Mouse (Mus musculus): ENCODE measurements at regions not wholly inside any gene's neighbourhood (a gene's known extent, or its start where the extent isn't known, plus 50 kb on each side); places are given as distances from the start of the nearest gene placed in this dataset.
A peak's percentile ranks its signal among the peaks of the same experiment; 100 is the strongest.

- no peaks in the 10 kb centered on the region for H3K4me1 ChIP-seq (replicated peaks)
- no peaks in the 10 kb centered on the region for H3K27me3 ChIP-seq
- no peak overlapping the region for H3K4me2 ChIP-seq (replicated peaks)
- H3K27ac ChIP-seq, result no peak overlapping the region
- H3K36me3 ChIP-seq, result no peaks in the 10 kb centered on the region
- WGBS, result 89% methylated on average over 8 of the region's 8 CpGs
- H3K4me3 ChIP-seq (replicated peaks), result no peak overlapping the region
- ATAC-seq, result no peak
- H3K9me3 ChIP-seq, result no peaks in the 10 kb centered on the region
- no peak overlapping the region for H3K9ac ChIP-seq (replicated peaks)
Measured at GRCm38 (mm10) chr16:87049741-87050383, 304.1 kb upstream of the N6amt1 start.

- ATAC-seq, result no peak
- Histone ChIP-seq H3K9me3 (no peaks in the 10 kb centered on the region), H3K36me3 (no peaks in the 10 kb centered on the region), H3K27ac (no peak overlapping the region), H3K27me3 (no peaks in the 10 kb centered on the region), H3K9ac (replicated peaks) (no peak overlapping the region), H3K4me3 (replicated peaks) (no peak overlapping the region), H3K4me2 (replicated peaks) (no peak overlapping the region), H3K4me1 (replicated peaks) (no peaks in the 10 kb centered on the region)
- WGBS, result 35% methylated on average over 5 of the region's 5 CpGs
Measured at GRCm38 (mm10) chr16:87044773-87045561, 309.0 kb upstream of the N6amt1 start.

GRCm38 (mm10) chr16:87043689-87044088 is 310.3 kb upstream of the N6amt1 start:
- Histone ChIP-seq H3K4me1 (replicated peaks) (no peaks in the 10 kb centered on the region), H3K9ac (replicated peaks) (no peak overlapping the region), H3K36me3 (no peaks in the 10 kb centered on the region), H3K4me3 (replicated peaks) (no peak overlapping the region), H3K27me3 (no peaks in the 10 kb centered on the region), H3K4me2 (replicated peaks) (no peak overlapping the region), H3K9me3 (no peaks in the 10 kb centered on the region), H3K27ac (no peak overlapping the region)
- ATAC-seq, result no peak

- WGBS, result 92% methylated on average over 4 of the region's 4 CpGs
- Histone ChIP-seq H3K4me1 (replicated peaks) (no peaks in the 10 kb centered on the region), H3K9ac (replicated peaks) (no peak overlapping the region), H3K36me3 (no peaks in the 10 kb centered on the region), H3K4me2 (replicated peaks) (no peak overlapping the region), H3K9me3 (no peaks in the 10 kb centered on the region), H3K27ac (no peak overlapping the region), H3K27me3 (no peaks in the 10 kb centered on the region), H3K4me3 (replicated peaks) (no peak overlapping the region)
- ATAC-seq, result no peak
Measured at GRCm38 (mm10) chr16:87040366-87040765, 313.6 kb upstream of the N6amt1 start.

- H3K9me3 ChIP-seq, result no peaks in the 10 kb centered on the region
- H3K27me3 ChIP-seq, result no peaks in the 10 kb centered on the region
- ATAC-seq, result no peak
- no peaks in the 10 kb centered on the region for H3K36me3 ChIP-seq
- no peaks in the 10 kb centered on the region for H3K4me1 ChIP-seq (replicated peaks)
- no peak overlapping the region for H3K9ac ChIP-seq (replicated peaks)
- H3K4me3 ChIP-seq (replicated peaks), result no peak overlapping the region
- no peak overlapping the region for H3K27ac ChIP-seq
- H3K4me2 ChIP-seq (replicated peaks), result no peak overlapping the region
- 94% methylated on average over 1 of the region's 1 CpGs for WGBS
Measured at GRCm38 (mm10) chr16:87039861-87040260, 314.1 kb upstream of the N6amt1 start.

GRCm38 (mm10) chr16:87037061-87037460 is 316.9 kb upstream of the N6amt1 start:
- Histone ChIP-seq H3K9me3 (no peaks in the 10 kb centered on the region), H3K27me3 (no peaks in the 10 kb centered on the region), H3K27ac (no peak overlapping the region), H3K4me3 (replicated peaks) (no peak overlapping the region), H3K9ac (replicated peaks) (no peak overlapping the region), H3K4me1 (replicated peaks) (no peaks in the 10 kb centered on the region), H3K36me3 (no peaks in the 10 kb centered on the region), H3K4me2 (replicated peaks) (no peak overlapping the region)
- WGBS, result 83% methylated on average over 6 of the region's 6 CpGs
- no peak for ATAC-seq

- ATAC-seq, result no peak
- H3K27ac ChIP-seq, result no peak overlapping the region
- 82% methylated on average over 3 of the region's 3 CpGs for WGBS
Measured at GRCm38 (mm10) chr16:87031836-87032235, 322.1 kb upstream of the N6amt1 start.

GRCm38 (mm10) chr16:87028516-87029145 is 325.4 kb upstream of the N6amt1 start:
- H3K4me3 ChIP-seq (replicated peaks), result no peak overlapping the region
- no peak overlapping the region for H3K9ac ChIP-seq (replicated peaks)
- H3K27ac ChIP-seq, result no peak overlapping the region
- H3K27me3 ChIP-seq, result no peaks in the 10 kb centered on the region
- 84% methylated on average over 5 of the region's 5 CpGs for WGBS
- no peaks in the 10 kb centered on the region for H3K36me3 ChIP-seq
- no peaks in the 10 kb centered on the region for H3K4me1 ChIP-seq (replicated peaks)
- no peak for ATAC-seq
- no peaks in the 10 kb centered on the region for H3K9me3 ChIP-seq
- H3K4me2 ChIP-seq (replicated peaks), result no peak overlapping the region

More at GRCm38 (mm10) chr16:87031836-87032235, 322.1 kb upstream of the N6amt1 start:
- Histone ChIP-seq H3K9me3 (no peaks in the 10 kb centered on the region), H3K9ac (replicated peaks) (no peak overlapping the region), H3K27me3 (no peaks in the 10 kb centered on the region), H3K36me3 (no peaks in the 10 kb centered on the region), H3K4me2 (replicated peaks) (no peak overlapping the region), H3K4me3 (replicated peaks) (no peak overlapping the region), H3K4me1 (replicated peaks) (no peaks in the 10 kb centered on the region)

- Histone ChIP-seq H3K4me1 (replicated peaks) (no peaks in the 10 kb centered on the region), H3K4me2 (replicated peaks) (no peak overlapping the region), H3K36me3 (no peaks in the 10 kb centered on the region), H3K27ac (no peak overlapping the region), H3K9ac (replicated peaks) (no peak overlapping the region), H3K9me3 (no peaks in the 10 kb centered on the region), H3K4me3 (replicated peaks) (no peak overlapping the region), H3K27me3 (no peaks in the 10 kb centered on the region)
- no peak for ATAC-seq
- 94% methylated on average over 1 of the region's 1 CpGs for WGBS
Measured at GRCm38 (mm10) chr16:87027621-87028020, 326.4 kb upstream of the N6amt1 start.

GRCm38 (mm10) chr16:87022041-87022440 is 331.9 kb upstream of the N6amt1 start:
- Histone ChIP-seq H3K27ac (no peak overlapping the region), H3K36me3 (no peaks in the 10 kb centered on the region), H3K27me3 (no peaks in the 10 kb centered on the region), H3K9ac (replicated peaks) (no peak overlapping the region), H3K4me2 (replicated peaks) (no peak overlapping the region), H3K9me3 (no peaks in the 10 kb centered on the region), H3K4me3 (replicated peaks) (no peak overlapping the region), H3K4me1 (replicated peaks) (no peaks in the 10 kb centered on the region)
- ATAC-seq, result no peak
- WGBS, result 94% methylated on average over 4 of the region's 4 CpGs

- H3K36me3 ChIP-seq, result no peaks in the 10 kb centered on the region
- H3K4me2 ChIP-seq (replicated peaks), result no peak overlapping the region
- no peaks in the 10 kb centered on the region for H3K27me3 ChIP-seq
- no peaks in the 10 kb centered on the region for H3K9me3 ChIP-seq
- H3K27ac ChIP-seq, result no peak overlapping the region
- no peak overlapping the region for H3K4me3 ChIP-seq (replicated peaks)
- ATAC-seq, result no peak
- WGBS, result 91% methylated on average over 7 of the region's 7 CpGs
- H3K4me1 ChIP-seq (replicated peaks), result no peaks in the 10 kb centered on the region
- no peak overlapping the region for H3K9ac ChIP-seq (replicated peaks)
Measured at GRCm38 (mm10) chr16:87017107-87017670, 336.8 kb upstream of the N6amt1 start.

- H3K9ac ChIP-seq (replicated peaks), result no peak overlapping the region
- no peaks in the 10 kb centered on the region for H3K27me3 ChIP-seq
- H3K36me3 ChIP-seq, result no peaks in the 10 kb centered on the region
- H3K27ac ChIP-seq, result peak overlapping the region; percentile 59; the same call in 1 of the 2 replicates
- peaks cover 14% of the 10 kb centered on the region for H3K4me1 ChIP-seq (replicated peaks)
- H3K4me2 ChIP-seq (replicated peaks), result no peak overlapping the region
- no peak overlapping the region for H3K4me3 ChIP-seq (replicated peaks)
- no peaks in the 10 kb centered on the region for H3K9me3 ChIP-seq
- 37% methylated on average over 3 of the region's 3 CpGs for WGBS
- ATAC-seq, result peak; percentile 85
Measured at GRCm38 (mm10) chr16:87001579-87001978, 352.4 kb upstream of the N6amt1 start.
